Mouse (Mus musculus) spleen, adult 2 months (tissue): ENCODE measurements around the gene Scn9a.

ENCODE experiments used
- CTCF ChIP-seq: fragments of 200-500 bp; IDR thresholded peaks from 2 replicates; pipeline ENCODE4 v1.5.1; 2011; ENCODE audit warnings: mild to moderate bottlenecking, inconsistent platforms; ENCODE audit not compliant: insufficient read depth, insufficient read length, insufficient replicate concordance; ENCODE audit errors: extremely low read depth
- POLR2A ChIP-seq: fragments of 200-500 bp; IDR thresholded peaks from 2 replicates; pipeline ENCODE4 v1.6.1; 2011; ENCODE audit warnings: low read depth, low read length, inconsistent platforms

DNA sequence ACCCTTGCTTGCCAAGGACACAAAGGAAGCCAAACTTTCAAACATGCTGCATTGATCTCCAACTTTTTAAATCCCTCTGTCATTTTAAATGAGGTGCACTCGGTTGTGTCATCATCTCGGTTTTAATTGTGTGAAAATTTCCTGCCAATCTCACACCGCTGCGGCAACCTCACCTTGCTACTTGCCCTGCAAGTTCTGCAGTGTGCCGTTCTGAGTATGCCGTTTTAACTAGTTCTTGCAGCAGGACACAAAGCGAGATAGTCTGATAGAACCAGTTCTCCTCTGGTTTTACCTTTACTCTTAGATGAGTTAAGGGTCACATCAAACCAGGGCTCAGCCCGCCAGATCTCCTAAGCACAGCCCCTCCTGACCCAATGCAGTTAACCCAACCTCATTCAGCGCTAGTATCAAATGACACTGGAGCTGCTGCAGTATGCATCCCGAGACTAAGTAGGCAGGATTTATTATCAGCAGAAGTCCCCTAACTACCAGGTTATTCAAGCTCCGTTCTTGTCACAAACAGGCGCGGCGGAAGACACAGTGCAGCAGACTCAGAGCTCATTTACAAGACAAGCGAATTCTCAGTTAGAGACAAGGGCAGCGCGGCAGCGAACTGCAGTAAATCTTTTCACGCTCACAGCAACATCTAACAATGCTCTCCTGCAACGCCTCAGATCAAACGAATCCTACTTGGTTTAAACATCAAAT lies 194.8 kb downstream of the Scn9a start:
- TF ChIP-seq CTCF (no peak), POLR2A (no peak)
